Mouse (Mus musculus) embryonic facial prominence, embryonic 10.5 days (tissue): ENCODE measurements around the gene Clstn1. TPM values are rescaled to one million over a fixed set of nuclear protein-coding genes. Genes with fewer than 3 reads are reported as not detected.

ENCODE experiments used
- DNase-seq: peaks from one replicate; pipeline ENCODE4 v3.0.0-alpha.2; 2017; ENCODE audit warnings: low spot score
- H3K27ac ChIP-seq: fragments of 300-500 bp; sonication (generic); replicated peaks from 2 replicates; pipeline ENCODE4 v1.5.1; 2016; ENCODE audit warnings: mild to moderate bottlenecking
- H3K27me3 ChIP-seq: fragments of 300-500 bp; sonication (generic); replicated peaks from 2 replicates; pipeline ENCODE4 v1.6.1; 2016; ENCODE audit warnings: low read depth, mild to moderate bottlenecking; ENCODE audit not compliant: poor library complexity, severe bottlenecking
- H3K36me3 ChIP-seq: fragments of 300-500 bp; sonication (generic); replicated peaks from 2 replicates; pipeline ENCODE4 v1.6.1; 2016; ENCODE audit warnings: mild to moderate bottlenecking, moderate library complexity
- H3K4me1 ChIP-seq: fragments of 300-500 bp; sonication (generic); 2 replicates; pipeline ENCODE4 v1.6.1; 2016
- H3K4me3 ChIP-seq: fragments of 300-500 bp; sonication (generic); 2 replicates; pipeline ENCODE4 v1.5.1; 2016; ENCODE audit warnings: mild to moderate bottlenecking, moderate library complexity
- H3K9me3 ChIP-seq: fragments of 300-500 bp; sonication (generic); 2 replicates; pipeline ENCODE4 v1.6.1; 2016; ENCODE audit warnings: mild to moderate bottlenecking
- WGBS: fragments of 180-500 bp; shearing (Covaris S2); methylation state at CpG from one replicate; pipeline ENCODE4 v1.1.7; 2016; 5-methylcytosine and 5-hydroxymethylcytosine counted together
- microRNA-seq: library from miRNA; unstranded; fragments of <30 nt; microRNA quantifications from one replicate; pipeline ENCODE4, GENCODE M21; 2017
- polyA plus RNA-seq: library from polyadenylated mRNA; unstranded; fragments of >200 nt; fragmentation: Nextera tagmentation; extraction: Ambion mirVana; gene quantifications from 2 replicates; pipeline ENCODE4 v1.2.1, GENCODE M21; 2016

Clstn1 gene
- polyA plus RNA-seq, 1 experiment from 2014 or later = 39.6 TPM

- H3K36me3 ChIP-seq = no peaks in the 10 kb centered on the region
- H3K27ac ChIP-seq = no peak overlapping the region
- H3K27me3 ChIP-seq = peaks cover 58% of the 10 kb centered on the region
- DNase-seq = no peak
- H3K9me3 ChIP-seq = no peaks in the 10 kb centered on the region
- no peak overlapping the region for H3K4me3 ChIP-seq
- H3K4me1 ChIP-seq = peaks cover 41% of the 10 kb centered on the region
- 30% methylated on average over 16 of the region's 16 CpGs for WGBS
These were observed 110.1 kb downstream of the Clstn1 start for GRCm38 (mm10) chr4:149696189-149696971.

- no peaks in the 10 kb centered on the region for H3K36me3 ChIP-seq
- no peak for DNase-seq
- H3K9me3 ChIP-seq = no peaks in the 10 kb centered on the region
- peaks cover 42% of the 10 kb centered on the region for H3K4me1 ChIP-seq
- peak overlapping the region; percentile 66 for H3K4me3 ChIP-seq
- peaks cover 58% of the 10 kb centered on the region for H3K27me3 ChIP-seq
- WGBS = 20% methylated on average over 15 of the region's 15 CpGs
- H3K27ac ChIP-seq = peak overlapping the region; percentile 72
These were observed 111.4 kb downstream of the Clstn1 start for GRCm38 (mm10) chr4:149697506-149698196.

- WGBS = under 1% methylated on average over 35 of the region's 35 CpGs
These were observed 112.0 kb downstream of the Clstn1 start for GRCm38 (mm10) chr4:149698197-149698821.

More at GRCm38 (mm10) chr4:149698197-149698821, 112.0 kb downstream of the Clstn1 start:
- Histone ChIP-seq H3K36me3 (no peaks in the 10 kb centered on the region), H3K4me1 (peaks cover 45% of the 10 kb centered on the region), H3K4me3 (peak overlapping the region; percentile 66), H3K27ac (peak overlapping the region; percentile 72), H3K9me3 (no peaks in the 10 kb centered on the region), H3K27me3 (peaks cover 58% of the 10 kb centered on the region)
- DNase-seq = peak; percentile 78

Small RNA genes within 50 kb of the gene (microRNA-seq; reads per million reads assigned to microRNA genes)
- gene Mir5616 = 2.1 reads per million
- not detected for gene Mir7023

Other genes with a start within 250 kb of the Clstn1 start
- 65.5 and 71.8 TPM in 2 replicates for gene Ube4b, start 159.7 kb upstream of the Clstn1 start, polyA plus RNA-seq
- not detected in 2 replicates for gene Rbp7, start 131.5 kb upstream of the Clstn1 start, polyA plus RNA-seq
- 0.26 and 0.77 TPM in 2 replicates for gene Tmem274, start 109.1 kb upstream of the Clstn1 start, polyA plus RNA-seq
- gene Nmnat1, start 101.3 kb upstream of the Clstn1 start, polyA plus RNA-seq = 14.5 and 15.0 TPM in 2 replicates
- 53.2 and 54.5 TPM in 2 replicates for gene Lzic, start 101.2 kb upstream of the Clstn1 start, polyA plus RNA-seq
- gene Ctnnbip1, start 68.2 kb upstream of the Clstn1 start, polyA plus RNA-seq = 67.5 TPM in 2 replicates
- gene Pik3cd, start 116.1 kb downstream of the Clstn1 start, polyA plus RNA-seq = 6.1 and 6.3 TPM in 2 replicates
- gene Tmem201, start 151.6 kb downstream of the Clstn1 start, polyA plus RNA-seq = 46.5 and 46.7 TPM in 2 replicates
- 17.6 and 18.7 TPM in 2 replicates for gene Slc25a33, start 187.8 kb downstream of the Clstn1 start, polyA plus RNA-seq